Mouse (Mus musculus): ENCODE measurements around the gene Abca1. TPM values are rescaled to one million over a fixed set of nuclear protein-coding genes. Genes with fewer than 3 reads are reported as not detected.

Gene Abca1
- polyA plus RNA-seq, 1 experiment from 2014 or later: 9.3 TPM

DNA sequence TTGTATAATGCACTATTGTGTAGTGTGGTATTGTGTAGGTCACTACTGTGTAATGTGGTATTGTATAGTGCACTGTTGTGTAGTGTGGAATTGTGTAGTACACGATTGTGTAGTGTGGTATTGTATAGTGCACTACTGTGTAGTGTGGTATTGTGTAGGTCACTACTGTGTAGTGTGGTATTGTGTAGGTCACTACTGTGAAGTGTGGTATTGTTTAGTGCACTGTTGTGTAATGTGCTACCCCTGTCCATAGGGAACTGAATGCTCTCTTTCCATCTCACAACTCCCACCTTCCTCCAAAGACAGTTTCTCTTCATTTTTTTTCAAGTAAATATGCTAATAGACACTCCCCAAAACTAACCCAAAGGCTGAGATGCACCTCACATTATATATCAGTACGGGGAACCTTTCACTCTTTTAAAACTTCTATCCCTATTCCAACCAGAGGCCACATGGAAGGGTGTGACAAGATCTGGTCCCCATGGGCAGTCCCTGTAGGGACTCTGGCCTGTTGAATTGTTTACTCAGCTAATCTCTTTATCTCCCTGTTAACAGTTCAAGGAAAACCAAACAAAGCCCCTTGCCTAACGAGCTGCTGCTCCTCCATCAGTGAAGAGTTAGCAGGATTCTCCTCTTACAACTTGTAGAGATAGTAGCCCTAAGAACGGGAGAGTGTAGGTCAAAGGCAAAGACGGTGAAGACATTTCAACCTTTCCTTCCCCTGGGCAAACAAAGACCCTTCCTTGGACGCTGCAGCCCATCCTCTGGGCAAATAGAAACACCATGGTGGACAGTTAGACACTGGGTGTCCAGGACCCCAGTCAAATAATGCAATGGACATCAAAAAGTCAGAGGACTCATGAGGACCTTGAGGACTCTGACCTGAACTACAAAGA, 28.8 kb downstream of the Abca1 start:
- no peak overlapping the region for H3K9ac ChIP-seq
- ATAC-seq (ENCODE audit: low FRiP score, low read depth): no peak
- H3K4me3 ChIP-seq: no peak overlapping the region
- H3K9me3 ChIP-seq: no peaks in the 10 kb centered on the region
- H3K4me1 ChIP-seq: no peaks in the 10 kb centered on the region
- 76% methylated on average over 6 of the region's 6 CpGs for WGBS
- no peak overlapping the region for H3K27ac ChIP-seq
- no peak overlapping the region for H3K4me2 ChIP-seq (replicated peaks)
- peaks cover 34% of the 10 kb centered on the region for H3K36me3 ChIP-seq
- no peaks in the 10 kb centered on the region for H3K27me3 ChIP-seq (replicated peaks)

DNA sequence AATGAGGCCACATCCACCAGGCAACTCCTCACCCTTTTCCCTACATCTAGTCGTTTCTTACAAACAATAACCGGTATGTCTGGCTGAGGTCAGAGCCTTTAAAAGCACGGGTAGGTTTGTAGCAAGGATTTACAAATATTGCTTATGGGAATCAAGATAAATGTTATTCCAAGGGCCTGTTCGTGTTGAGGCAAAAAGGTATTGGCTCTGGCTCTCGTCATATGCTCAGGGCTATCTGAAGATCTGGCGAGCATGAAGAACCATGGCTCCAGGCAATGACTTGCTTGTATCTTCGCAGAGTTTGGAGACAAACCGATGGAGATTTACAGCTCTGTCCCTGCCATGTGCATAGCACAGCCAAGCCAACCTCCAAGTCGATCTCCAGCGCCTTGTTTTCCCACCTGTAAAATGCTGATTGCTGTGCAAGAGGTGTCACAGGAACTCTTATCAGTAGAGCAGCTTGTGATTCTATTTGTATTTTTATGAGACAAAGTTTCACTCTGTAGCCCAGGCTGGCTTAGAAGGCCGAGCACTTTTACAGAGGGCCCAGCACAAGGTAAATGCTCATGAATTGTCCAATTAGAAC, 29.9 kb downstream of the Abca1 start:
- Histone ChIP-seq H3K36me3 (peaks cover 35% of the 10 kb centered on the region), H3K4me2 (replicated peaks) (no peak overlapping the region), H3K4me1 (no peaks in the 10 kb centered on the region), H3K4me3 (no peak overlapping the region), H3K9me3 (no peaks in the 10 kb centered on the region), H3K27ac (no peak overlapping the region), H3K9ac (no peak overlapping the region), H3K27me3 (replicated peaks) (no peaks in the 10 kb centered on the region)
- WGBS: 89% methylated on average over 11 of the region's 11 CpGs
- ATAC-seq (ENCODE audit: low FRiP score, low read depth): no peak

DNA sequence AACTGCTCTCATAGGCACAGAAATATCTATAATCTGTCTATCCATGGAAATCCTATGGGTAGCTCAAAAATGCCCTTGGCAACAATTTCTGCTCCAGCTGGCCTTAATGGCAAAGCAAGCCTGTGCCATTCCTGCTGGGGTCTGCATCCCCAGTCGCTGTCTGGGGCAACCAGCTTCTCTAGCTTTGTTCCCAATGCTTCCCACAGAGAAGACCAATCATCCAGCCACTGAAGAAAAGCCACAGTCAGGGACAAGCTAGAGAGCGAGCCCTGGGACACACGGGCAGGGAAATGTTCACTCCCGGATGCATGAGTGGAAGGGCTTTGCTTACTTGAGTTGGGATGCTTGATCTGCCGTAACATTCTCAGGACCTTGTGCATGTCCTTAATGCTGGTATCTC, 32.4 kb downstream of the Abca1 start:
- no peak overlapping the region for H3K4me3 ChIP-seq
- no peaks in the 10 kb centered on the region for H3K27me3 ChIP-seq (replicated peaks)
- no peaks in the 10 kb centered on the region for H3K9me3 ChIP-seq
- no peak for ATAC-seq (ENCODE audit: low FRiP score, low read depth)
- H3K27ac ChIP-seq: no peak overlapping the region
- H3K9ac ChIP-seq: no peak overlapping the region
- no peak overlapping the region for H3K4me2 ChIP-seq (replicated peaks)
- 89% methylated on average over 5 of the region's 5 CpGs for WGBS
- H3K4me1 ChIP-seq: no peaks in the 10 kb centered on the region
- H3K36me3 ChIP-seq: peaks cover 35% of the 10 kb centered on the region

DNA sequence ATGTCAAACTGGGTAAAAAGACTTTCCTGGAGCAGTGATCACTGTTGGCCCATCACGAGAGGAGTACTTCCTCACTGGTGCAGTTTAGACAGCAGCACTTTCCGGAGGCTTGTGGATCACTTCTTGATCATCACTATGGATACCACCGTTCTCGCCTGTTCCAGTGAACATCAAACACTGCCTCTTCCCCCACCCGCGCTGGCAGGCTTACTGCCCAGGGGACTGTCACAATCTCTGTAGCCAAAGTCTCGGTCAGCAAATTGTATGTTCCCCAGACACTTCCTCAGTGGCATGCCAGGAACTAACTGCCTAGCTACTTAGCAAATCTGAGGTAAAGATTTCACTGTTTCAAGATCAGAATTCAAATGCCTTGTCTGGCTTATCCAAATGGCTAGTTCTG, 32.9 kb downstream of the Abca1 start:
- H3K9me3 ChIP-seq: no peaks in the 10 kb centered on the region
- peaks cover 35% of the 10 kb centered on the region for H3K36me3 ChIP-seq
- ATAC-seq (ENCODE audit: low FRiP score, low read depth): no peak
- H3K4me1 ChIP-seq: no peaks in the 10 kb centered on the region
- H3K4me2 ChIP-seq (replicated peaks): no peak overlapping the region
- H3K27ac ChIP-seq: no peak overlapping the region
- H3K9ac ChIP-seq: no peak overlapping the region
- no peaks in the 10 kb centered on the region for H3K27me3 ChIP-seq (replicated peaks)
- 95% methylated on average over 7 of the region's 7 CpGs for WGBS
- no peak overlapping the region for H3K4me3 ChIP-seq

DNA sequence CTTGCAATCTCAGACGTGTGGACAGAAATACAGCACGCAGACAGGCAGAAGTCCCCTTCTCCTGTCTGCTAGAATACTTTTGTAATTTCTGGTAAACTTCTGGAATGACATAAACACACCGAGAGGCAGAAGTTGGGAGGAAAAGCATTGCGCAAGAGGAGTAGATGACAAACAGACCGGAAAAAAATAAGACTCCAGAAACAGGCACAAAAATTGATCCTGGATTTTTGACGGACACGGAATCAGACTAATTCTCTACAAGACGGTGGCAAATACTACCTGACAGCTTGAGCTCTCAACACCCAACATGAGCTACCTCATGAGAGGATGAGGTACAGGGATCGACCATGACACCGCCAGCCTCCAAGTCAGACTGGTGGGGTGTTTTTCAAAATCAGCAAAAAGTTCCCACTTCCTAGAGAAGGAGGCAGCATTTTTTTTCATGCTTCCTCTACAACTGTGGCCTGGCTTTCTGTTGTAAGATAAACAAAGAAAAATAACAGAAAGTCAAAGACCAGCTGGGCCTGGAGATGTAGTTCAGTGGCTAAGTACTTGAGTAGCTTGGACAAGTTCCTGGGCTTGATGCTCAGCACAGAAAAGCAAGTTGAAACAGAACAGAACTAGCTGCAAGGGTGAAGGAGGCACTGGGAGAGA, 34.7 kb downstream of the Abca1 start:
- Histone ChIP-seq H3K9ac (no peak overlapping the region), H3K4me1 (no peaks in the 10 kb centered on the region), H3K9me3 (no peaks in the 10 kb centered on the region), H3K27ac (no peak overlapping the region), H3K4me3 (no peak overlapping the region), H3K27me3 (replicated peaks) (no peaks in the 10 kb centered on the region), H3K4me2 (replicated peaks) (no peak overlapping the region), H3K36me3 (peaks cover 30% of the 10 kb centered on the region)
- 95% methylated on average over 10 of the region's 10 CpGs for WGBS
- ATAC-seq (ENCODE audit: low FRiP score, low read depth): no peak

DNA sequence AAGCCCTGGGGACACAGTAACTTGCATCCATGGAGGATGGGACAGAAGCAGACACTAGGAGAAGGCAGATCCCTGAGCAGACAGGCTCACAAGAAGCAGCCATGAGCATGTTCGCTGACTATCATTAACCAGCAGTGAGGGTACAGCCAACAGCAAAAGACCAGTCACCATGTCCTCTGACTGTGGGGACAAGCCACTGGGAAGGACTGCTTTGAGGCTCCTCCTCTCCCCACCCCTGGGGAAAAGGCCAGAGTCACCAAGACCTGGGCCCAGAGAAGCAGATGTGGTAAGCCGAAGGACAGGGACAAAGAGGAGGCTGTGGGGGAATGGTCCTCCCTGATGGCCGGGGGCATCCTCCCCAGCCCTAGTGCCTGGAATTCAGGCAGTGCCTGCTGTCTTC, 37.4 kb downstream of the Abca1 start:
- no peaks in the 10 kb centered on the region for H3K4me1 ChIP-seq
- H3K4me3 ChIP-seq: no peak overlapping the region
- ATAC-seq (ENCODE audit: low FRiP score, low read depth): no peak
- no peaks in the 10 kb centered on the region for H3K9me3 ChIP-seq
- H3K27me3 ChIP-seq (replicated peaks): no peaks in the 10 kb centered on the region
- H3K9ac ChIP-seq: no peak overlapping the region
- 91% methylated on average over 3 of the region's 3 CpGs for WGBS
- no peak overlapping the region for H3K4me2 ChIP-seq (replicated peaks)
- H3K27ac ChIP-seq: no peak overlapping the region
- peaks cover 15% of the 10 kb centered on the region; the same call in 1 of the 2 replicates for H3K36me3 ChIP-seq

DNA sequence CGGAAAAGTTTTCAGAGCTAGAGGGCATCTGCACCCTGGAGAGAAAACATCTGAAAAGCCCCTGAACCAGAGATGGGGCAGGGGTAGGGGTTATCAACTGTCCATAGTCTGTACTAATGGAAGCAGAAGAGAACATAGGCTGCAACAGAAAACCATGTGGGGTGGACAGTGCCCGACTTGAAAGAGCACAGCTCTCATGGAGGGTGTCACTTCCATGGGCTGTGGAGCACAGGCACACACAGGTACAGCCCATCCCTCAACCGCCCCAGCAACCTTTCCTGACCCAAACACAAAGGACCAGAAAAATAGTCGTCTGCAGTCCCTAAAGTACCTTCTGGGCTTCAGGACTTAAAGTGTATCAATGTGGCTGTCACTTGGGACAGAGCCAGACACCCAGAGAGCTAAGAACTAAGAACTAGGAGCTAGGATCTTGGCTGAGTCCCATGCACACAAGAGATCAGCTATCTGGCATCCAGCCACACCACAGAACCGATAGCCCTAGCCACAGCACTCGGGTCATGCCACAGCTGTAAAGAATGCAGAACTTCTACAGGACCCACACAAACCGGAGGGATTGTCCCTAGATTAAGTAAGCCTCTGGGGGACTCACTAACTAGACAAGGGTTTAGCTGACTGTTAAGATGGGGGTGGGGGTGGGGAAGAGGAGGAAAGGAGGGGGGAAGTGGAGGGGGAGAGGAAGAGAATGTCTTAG, 38.0 kb downstream of the Abca1 start:
- no peaks in the 10 kb centered on the region for H3K27me3 ChIP-seq (replicated peaks)
- H3K27ac ChIP-seq: no peak overlapping the region
- H3K4me3 ChIP-seq: no peak overlapping the region
- peaks cover 9% of the 10 kb centered on the region; the same call in 1 of the 2 replicates for H3K36me3 ChIP-seq
- WGBS: 81% methylated on average over 7 of the region's 7 CpGs
- no peak for ATAC-seq (ENCODE audit: low FRiP score, low read depth)
- no peaks in the 10 kb centered on the region for H3K4me1 ChIP-seq
- H3K4me2 ChIP-seq (replicated peaks): no peak overlapping the region
- H3K9ac ChIP-seq: no peak overlapping the region
- no peaks in the 10 kb centered on the region for H3K9me3 ChIP-seq

DNA sequence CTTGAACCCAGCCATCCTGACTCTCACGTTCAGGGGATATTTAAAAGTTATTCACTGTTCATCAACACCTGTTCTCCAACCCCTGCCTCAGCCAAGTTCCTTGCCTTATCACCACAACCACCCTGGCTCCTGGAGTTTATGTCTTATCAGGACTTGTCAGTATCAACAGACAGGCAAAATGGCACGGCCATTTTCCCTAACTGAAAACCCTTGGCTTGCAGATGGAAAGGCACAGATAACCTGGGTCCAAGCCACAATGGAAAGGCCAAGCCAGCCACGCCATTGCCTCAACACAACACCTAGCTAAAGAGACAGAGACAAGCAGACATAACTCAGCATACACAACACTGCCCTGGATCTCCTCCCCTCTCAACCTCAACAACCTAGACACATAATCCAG, 38.6 kb downstream of the Abca1 start:
- H3K4me2 ChIP-seq (replicated peaks): no peak overlapping the region
- H3K4me1 ChIP-seq: no peaks in the 10 kb centered on the region
- no peak overlapping the region for H3K9ac ChIP-seq
- WGBS: 84% methylated on average over 3 of the region's 3 CpGs
- no peak overlapping the region for H3K27ac ChIP-seq
- peaks cover 3% of the 10 kb centered on the region; the same call in 1 of the 2 replicates for H3K36me3 ChIP-seq
- H3K27me3 ChIP-seq (replicated peaks): no peaks in the 10 kb centered on the region
- ATAC-seq (ENCODE audit: low FRiP score, low read depth): no peak
- H3K4me3 ChIP-seq: no peak overlapping the region
- H3K9me3 ChIP-seq: no peaks in the 10 kb centered on the region

DNA sequence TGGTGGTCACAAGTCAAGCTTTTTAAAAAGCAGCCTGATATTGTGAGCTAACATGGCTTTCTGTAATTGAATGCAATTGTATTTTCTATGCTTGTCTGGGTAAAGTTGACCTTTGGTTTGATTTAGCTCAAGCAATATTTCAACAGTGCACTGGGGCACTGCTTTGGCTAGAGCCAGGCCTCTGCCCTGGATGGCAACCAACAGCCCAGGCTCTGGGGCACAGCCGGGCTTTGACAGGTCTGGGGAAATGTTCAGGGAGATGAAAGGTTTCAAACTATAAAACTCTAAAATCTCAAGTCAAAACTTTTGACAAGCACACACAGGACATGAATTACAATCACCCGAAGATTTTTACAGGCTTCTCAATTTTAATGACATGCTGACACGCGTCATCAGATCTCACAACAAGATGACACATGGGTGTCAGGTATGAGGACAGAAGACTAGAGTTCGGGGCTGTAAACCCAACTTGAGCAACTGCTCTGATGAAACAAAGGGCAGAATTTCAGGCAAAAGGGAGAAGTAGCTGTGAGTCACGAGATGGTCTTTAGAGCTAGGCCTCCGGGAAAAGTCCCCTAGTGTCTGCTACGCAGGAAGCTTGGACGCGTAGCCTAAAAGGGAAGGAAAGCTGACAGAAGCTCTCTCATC, 39.5 kb downstream of the Abca1 start:
- H3K4me3 ChIP-seq: no peak overlapping the region
- WGBS: 87% methylated on average over 10 of the region's 10 CpGs
- no peak overlapping the region for H3K4me2 ChIP-seq (replicated peaks)
- H3K4me1 ChIP-seq: no peaks in the 10 kb centered on the region
- H3K9ac ChIP-seq: no peak overlapping the region
- H3K27me3 ChIP-seq (replicated peaks): no peaks in the 10 kb centered on the region
- ATAC-seq (ENCODE audit: low FRiP score, low read depth): no peak
- no peaks in the 10 kb centered on the region for H3K9me3 ChIP-seq
- no peak overlapping the region for H3K27ac ChIP-seq
- H3K36me3 ChIP-seq: no peaks in the 10 kb centered on the region

DNA sequence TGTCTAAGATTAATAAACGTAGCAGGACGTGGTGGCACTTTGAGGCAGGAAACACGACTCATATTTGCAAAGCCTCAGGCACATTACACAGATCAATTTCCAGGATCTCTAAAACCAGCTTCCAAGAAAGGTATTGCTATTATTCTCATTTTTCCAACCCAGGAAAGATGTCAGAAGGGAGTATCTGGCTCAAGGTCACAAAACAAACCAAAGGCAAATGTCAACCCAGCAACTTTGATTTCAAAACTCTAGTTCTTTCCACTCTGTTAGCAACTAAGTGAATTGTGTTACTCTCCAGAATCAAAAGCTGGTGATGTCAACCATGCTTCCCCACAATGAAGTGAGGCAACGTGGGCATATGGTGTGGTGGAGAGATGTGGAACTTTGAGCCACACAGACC, 41.1 kb downstream of the Abca1 start:
- Histone ChIP-seq H3K27me3 (replicated peaks) (no peaks in the 10 kb centered on the region), H3K9ac (no peak overlapping the region), H3K36me3 (no peaks in the 10 kb centered on the region), H3K4me2 (replicated peaks) (no peak overlapping the region), H3K4me3 (no peak overlapping the region), H3K4me1 (no peaks in the 10 kb centered on the region), H3K27ac (no peak overlapping the region), H3K9me3 (no peaks in the 10 kb centered on the region)
- WGBS: 83% methylated on average over 4 of the region's 4 CpGs
- ATAC-seq (ENCODE audit: low FRiP score, low read depth): no peak

DNA sequence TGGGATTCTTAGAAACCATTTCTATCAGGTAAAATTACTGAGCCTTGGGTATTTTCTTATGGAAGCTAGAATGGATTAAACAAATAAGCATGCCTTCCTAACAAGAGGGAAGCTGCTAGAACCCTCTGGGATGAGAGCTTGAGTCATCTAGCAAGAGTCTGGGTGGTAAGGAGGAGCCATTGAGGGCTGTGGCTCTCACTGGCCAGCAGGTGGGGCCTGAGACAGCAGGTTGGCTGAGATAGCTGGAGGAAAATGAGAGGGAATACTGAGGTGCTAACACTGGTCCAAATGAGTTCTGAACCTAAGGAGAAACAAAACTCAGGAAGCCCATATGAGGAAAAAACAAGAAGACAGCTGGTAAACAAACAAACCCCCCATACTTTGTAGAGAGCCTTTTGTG, 42.1 kb downstream of the Abca1 start:
- ATAC-seq (ENCODE audit: low FRiP score, low read depth): no peak
- no peak overlapping the region for H3K4me2 ChIP-seq (replicated peaks)

DNA sequence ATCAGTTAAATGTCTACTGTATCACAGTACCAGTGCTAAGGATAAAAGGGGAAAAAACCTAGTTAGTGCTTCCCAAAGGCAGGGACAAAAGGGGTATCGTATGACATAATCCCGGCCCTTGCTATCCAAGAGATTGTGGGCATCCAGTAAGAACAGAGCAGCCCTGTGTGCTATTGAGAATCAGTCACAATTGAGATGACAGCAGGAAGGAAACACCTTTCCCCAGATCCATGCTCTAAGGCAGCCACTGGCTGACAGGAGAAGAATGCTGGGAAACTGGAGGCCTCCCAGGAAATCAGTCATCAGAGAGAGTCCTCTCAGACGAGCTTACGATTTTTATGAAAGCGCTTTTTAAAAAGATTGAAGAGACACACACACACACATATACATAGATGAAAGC, 42.6 kb downstream of the Abca1 start:
- Histone ChIP-seq H3K4me2 (replicated peaks) (no peak overlapping the region), H3K36me3 (peaks cover 4% of the 10 kb centered on the region; the same call in 1 of the 2 replicates), H3K4me1 (no peaks in the 10 kb centered on the region), H3K27me3 (replicated peaks) (no peaks in the 10 kb centered on the region), H3K9ac (no peak overlapping the region), H3K27ac (no peak overlapping the region), H3K9me3 (no peaks in the 10 kb centered on the region), H3K4me3 (no peak overlapping the region)
- no peak for ATAC-seq (ENCODE audit: low FRiP score, low read depth)
- WGBS: 78% methylated on average over 5 of the region's 5 CpGs

More for the DNA sequence above, 42.1 kb downstream of the Abca1 start:
- Histone ChIP-seq H3K4me3 (no peak overlapping the region), H3K9me3 (no peaks in the 10 kb centered on the region), H3K9ac (no peak overlapping the region), H3K36me3 (peaks cover 4% of the 10 kb centered on the region; the same call in 1 of the 2 replicates), H3K27ac (no peak overlapping the region), H3K4me1 (no peaks in the 10 kb centered on the region), H3K27me3 (replicated peaks) (no peaks in the 10 kb centered on the region)

Measured in neural tube, embryonic 12.5 days (tissue).